Mouse (Mus musculus) embryo, embryonic 10.5 days (tissue): ENCODE data around the gene Pdf.
"Not testable (repeated sequence)": the region's sequence is repeated elsewhere in the genome, so short reads cannot be mapped to it uniquely, and the experiment has no call there.

Source experiments
- DNase-seq: peaks from one replicate; pipeline ENCODE4 v3.0.0-alpha.2; 2015; ENCODE audit warnings: low spot score

Gene Pdf

DNA sequence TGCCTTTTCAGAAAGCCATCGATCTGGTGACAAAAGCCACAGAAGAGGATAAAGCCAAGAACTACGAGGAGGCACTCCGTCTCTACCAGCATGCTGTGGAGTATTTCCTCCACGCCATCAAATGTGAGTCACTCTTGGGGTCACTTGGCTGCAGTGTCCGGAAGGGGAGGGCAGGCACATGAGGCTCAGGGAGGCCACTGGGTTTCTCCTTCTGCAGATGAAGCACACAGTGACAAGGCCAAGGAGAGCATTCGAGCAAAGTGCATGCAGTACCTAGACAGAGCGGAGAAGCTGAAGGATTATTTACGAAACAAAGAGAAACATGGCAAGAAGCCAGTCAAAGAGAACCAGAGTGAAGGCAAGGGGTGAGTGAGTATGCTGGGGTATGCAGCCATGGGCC lies 11.8 kb downstream of the Pdf start:
- DNase-seq = no peak

DNA sequence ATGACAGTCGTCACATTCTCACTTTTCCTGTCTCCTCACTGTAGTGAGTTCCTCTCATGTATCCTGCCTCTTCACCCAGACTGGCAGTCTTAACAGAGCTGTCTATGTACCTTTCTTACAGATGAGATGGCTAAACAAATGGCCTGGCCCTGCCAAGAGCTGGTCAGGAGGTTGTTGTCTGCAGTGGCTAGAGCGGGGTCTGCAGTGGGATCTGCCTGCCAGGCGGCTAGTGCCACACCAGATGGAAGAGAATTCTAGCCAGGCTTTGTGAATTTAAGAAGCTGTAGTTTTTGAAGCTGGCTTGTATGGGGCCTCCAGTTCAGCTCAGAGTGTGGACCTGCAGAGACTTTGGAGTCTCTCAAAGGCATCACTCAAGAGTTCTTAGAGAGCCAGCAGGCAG lies 12.8 kb downstream of the Pdf start:
- DNase-seq = no peak

DNA sequence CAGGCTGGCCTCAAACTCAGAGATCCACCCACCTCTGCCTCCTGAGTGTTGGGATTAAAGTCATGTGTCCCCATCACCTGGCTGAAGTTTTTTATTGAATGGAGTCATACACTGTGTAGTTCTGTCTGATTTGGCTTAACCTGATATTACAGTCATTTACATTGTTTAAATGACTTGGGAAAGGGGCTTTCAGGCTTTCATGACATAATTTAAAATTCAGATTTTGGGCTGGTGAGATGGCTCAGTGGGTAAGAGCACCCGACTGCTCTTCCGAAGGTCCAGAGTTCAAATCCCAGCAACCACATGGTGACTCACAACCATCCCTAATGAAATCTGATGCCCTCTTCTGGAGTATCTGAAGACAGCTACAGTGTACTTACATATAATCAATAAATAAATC lies 14.8 kb downstream of the Pdf start:
- not testable (repeated sequence) for DNase-seq

DNA sequence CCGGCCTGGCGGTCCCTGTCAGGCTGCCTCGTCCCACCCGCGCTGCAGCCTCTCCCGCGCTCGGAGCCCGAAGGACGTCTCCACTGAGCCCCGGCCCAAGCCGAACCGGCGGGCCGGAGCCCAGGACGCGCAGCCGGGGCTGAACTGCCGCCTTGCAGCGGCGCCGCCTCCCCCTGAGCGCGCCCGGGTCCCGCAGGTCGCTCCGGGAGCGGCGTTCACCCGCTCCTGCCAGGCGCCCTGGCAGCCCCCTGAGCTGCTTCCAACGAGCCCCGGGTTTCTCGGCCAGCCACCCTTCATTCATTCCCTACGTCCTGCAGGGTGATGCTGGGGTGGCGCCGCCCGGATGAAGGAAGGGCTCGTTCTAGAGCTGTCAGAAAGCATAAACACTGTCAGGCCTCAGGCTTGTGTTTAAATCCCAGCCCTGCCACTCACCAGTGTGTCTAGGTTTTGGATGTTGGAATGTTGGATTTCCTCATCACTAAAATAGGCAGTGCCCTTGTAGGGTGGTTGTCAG lies 16.8 kb downstream of the Pdf start:
- peak; percentile 20 for DNase-seq

DNA sequence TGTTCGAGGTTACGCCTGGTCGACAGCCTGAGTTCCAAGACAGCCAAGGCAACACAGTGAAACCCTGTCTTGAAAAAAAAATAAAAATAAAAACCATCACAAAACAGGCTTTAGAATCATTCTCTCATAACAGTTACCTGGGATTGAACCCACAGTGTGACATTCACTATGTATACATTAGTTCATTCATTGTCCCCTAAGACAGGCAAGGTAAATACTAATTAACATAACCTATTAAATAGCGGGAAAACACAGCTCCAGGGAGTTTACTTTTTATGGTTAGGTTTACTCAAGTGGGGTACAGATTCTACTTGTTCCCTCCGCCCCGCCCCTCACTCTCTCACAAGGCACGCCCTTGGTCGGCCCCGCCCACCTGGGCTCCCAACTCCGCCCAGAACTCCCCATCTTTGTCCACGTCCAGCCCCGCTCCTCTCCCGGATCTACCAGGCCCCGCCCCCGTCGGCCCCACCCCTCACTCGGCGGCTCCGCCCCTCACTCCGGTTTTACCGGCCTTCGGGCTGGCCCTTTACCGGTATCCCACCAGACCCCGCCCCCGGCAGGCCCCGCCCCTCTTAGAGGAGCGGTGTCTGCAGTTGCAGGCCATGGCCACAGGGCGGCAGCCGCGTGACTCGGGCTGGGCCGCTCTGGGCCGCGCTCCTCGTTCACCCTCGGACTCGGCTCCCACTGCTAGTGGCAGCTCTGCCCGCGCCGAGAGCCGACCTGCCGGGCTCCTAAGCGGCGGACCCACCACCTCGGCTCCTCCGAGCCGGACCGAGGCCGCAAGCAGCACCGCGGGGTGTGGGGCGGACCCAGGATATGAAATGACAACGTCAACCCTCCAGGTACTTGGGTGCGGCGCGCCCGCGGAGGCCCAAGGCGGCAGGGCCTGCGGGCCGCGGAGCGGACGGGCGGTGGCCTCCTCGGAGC lies 17.5 kb downstream of the Pdf start, which contains the start of gene Vps4a:
TSS of gene Vps4a (plus strand) at position 573 of the 927 bp plus-strand sequence.
- DNase-seq = peak; percentile 96

DNA sequence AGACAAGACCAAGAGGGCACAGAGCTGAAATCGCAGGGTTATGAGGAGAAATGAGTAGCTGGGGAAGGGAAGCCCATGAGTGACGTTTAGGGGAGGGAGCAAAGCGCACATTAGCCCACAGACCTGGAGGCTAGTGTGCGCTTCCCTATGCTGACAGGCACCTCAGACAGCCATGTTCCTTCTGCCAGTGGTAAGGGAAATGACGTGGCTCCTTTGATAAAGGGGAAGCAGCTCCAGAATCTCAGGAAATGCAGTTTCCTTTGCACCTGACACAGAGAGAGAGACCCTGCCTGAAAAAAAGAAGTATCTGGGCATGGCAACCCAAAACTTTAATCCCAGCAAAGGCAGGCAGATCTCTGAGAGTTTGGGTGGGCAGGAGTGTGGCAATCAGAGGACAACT lies 18.4 kb downstream of the Pdf start:
- no peak for DNase-seq

DNA sequence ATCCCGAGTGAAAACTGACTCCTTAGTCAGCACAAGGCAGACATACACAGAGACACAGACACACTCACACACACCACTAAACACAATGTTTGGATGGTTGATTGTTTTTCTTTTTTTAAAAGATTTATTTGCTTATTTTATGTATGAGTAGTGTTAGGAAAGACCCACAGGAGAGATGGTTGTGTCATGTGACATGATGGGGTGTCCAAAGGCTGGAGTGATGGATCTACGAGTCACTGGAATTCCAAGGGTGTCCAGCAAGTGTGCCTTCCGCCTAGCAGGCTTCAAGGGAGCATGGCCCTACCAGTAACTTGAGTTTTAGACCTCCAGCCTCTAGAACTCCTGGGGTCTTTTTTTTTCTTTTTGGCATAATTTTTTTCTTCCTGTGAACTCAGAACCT lies 19.1 kb downstream of the Pdf start:
- no peak for DNase-seq

DNA sequence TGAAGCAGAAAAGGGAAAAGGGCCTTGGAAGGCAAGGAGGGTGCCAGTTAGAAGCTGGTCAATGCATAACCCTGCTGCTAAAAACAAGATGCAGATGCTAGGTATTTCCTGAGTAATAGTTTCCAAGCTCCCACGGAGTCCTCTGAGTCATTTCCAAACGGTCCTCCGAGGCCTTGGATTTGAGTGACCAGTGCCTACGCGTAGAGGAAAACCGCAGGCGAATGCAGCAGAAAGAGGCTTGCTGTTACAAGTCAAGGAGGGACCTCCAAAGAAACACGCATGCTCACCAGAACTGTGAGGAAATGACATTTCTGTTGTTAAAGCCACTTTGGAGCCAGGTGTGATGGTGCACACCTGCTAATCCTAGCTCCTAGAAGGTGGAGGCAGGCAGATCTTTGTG lies 24.9 kb downstream of the Pdf start:
- no peak for DNase-seq

DNA sequence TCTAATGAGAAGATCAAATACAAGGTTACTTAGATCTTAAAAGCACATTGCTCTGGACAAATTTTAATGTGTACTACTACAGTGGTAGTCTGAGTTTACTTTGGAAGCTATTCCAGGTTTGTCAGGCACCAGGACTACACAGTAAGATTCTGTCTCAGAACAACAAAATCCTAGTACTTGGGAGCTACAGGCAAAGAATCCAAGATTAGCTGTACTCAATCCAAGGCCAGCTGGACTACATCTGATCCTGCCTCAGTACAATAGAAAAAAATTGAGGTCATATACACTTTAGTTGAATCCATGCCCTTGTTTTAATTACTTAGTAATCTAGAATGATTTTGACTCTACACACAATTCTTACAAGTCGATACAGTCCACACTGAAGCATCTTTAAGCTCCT lies 33.5 kb downstream of the Pdf start:
- no peak for DNase-seq

DNA sequence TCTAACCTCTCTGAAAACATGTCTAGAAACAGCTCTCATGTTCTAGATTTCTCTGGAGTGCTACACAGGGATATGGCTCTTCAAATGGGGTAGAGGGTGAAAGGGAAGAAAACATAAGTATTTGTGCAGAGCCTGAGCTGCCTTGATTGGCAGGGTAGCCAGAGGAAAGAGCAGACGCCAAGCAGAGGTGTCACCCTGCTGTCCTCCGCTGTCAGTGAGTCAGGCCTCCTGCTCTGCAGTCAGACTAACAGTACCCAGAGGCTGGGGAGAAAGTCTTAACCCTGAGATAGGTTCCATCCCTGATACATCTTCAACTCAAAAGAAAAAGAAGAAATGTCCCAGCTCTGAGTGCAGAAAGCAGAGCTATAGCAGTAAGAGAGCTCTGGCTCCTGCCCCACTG lies 35.7 kb downstream of the Pdf start:
- DNase-seq = no peak

DNA sequence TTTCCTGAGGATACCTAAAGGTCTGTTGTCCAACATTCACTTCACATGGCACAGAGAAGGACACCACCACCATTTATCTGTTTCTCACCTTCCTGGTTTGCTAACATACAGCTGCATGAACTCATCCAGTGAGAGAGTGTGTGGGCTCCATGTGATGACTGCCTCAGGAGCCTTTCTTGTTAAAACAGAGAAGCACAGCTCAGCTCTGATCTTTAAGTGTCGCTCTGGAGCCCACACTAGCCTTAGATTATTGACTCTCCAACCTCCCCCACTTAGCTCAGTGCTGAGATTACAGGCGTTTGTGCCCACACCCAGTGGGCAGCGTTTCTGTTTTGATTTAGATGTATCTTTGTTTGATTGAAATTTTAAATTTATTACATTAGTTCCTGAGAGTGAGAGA lies 40.6 kb downstream of the Pdf start:
- no peak for DNase-seq

DNA sequence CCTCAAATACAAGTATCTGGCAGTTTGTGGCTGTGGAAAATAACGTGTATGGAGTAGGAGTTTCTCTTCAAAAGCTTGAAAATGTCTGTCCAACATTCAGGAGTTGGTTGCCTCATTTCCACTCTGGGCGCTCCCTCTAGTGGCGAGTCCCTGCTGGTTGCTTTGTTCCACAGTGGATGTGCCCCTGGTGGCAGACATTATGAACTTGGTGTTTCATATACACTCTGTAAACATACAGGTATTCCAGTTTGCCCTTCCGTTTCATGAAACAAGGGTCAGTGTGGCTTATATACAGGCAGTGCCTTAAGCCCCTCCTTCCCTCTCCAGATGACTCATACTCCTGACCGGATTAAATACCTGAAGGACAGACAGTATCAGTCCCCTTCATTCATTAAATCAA lies 45.9 kb downstream of the Pdf start:
- peak; percentile 92 for DNase-seq

DNA sequence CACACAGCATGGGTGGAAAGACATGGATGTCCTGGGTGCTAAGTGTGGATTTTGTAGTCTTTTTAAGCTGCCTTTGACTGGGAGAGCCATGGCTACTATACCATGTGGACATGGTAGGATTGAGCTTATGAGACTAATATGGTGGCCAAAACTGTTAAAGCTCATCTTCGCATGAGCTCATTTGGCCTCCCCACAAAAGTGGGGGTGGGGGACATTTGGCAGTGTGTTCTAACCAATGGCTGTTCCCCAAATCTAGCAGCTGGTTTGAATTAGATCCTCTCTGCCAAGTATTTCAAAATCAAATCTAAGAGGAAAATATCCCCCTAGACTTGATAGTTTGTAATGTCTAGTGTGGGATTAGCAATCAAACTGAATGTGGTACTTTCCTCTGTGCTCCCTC lies 49.3 kb downstream of the Pdf start:
- no peak for DNase-seq

DNA sequence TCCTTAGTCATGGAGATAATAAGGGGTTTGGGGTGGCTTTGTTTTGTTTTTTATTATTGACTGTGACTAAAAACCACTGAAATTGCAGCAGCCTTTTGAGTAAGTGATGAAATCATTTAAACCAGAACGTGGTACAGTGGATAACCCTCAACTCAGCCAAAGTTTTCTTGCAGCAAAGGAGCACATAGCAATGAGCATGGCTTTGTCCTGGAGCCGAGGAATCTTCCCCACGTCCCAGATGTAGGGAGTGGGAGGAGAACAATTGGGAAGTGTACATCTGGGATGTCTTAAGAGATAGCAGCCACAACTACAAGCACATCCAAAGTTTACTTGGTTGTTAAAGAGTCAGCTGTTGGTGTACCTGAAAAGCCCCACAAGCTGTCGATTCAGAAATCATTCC lies 51.0 kb downstream of the Pdf start:
- DNase-seq = no peak

DNA sequence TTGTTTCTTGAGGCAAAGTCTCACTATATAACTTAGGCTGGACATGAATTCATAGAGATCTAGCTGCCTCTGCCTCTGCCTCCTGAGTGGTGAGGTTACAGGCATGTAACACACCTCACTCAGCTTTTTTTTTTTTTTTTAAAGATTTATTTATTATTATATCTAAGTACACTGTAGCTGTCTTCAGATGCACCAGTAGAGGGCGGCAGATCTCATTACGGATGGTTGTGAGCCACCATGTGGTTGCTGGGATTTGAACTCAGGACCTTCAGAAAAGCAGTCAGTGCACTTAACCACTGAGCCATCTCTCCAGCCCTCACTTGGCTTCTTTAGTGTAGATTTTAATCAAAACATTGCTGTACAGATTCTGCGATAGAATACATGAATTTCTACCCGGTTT lies 52.1 kb downstream of the Pdf start:
- not testable (repeated sequence) for DNase-seq
